Mouse (Mus musculus) liver, postnatal 0 days (tissue): Measurements from ENCODE around the gene Ang5.

Experiments used
- CTCF ChIP-seq: sonication (generic); IDR thresholded peaks from 2 replicates; pipeline ENCODE4 v1.5.1; 2016; ENCODE audit warnings: antibody characterized with exemption, low read depth
- EP300 ChIP-seq: IDR thresholded peaks from 2 replicates; pipeline ENCODE4 v1.6.1; 2016; ENCODE audit warnings: antibody characterized with exemption, low read depth, mild to moderate bottlenecking

GRCm38 (mm10) chr14:44001600-44001999, 44.7 kb downstream of the Ang5 start:
- 0 out of 2 replicates have a peak, but pooled peaks have one; percentile 20 for TF ChIP-seq EP300
- TF ChIP-seq CTCF = no peak
